Mouse (Mus musculus) urinary bladder, adult 2 months (tissue): ENCODE results near the gene Ccl28. TPM values are rescaled to one million over a fixed set of nuclear protein-coding genes. Genes with fewer than 3 reads are reported as not detected.

Experiments
- polyA plus RNA-seq: library from polyadenylated mRNA; depleted of rRNA; stranded (reverse); fragments of >200 nt; gene quantifications from 2 replicates; pipeline ENCODE4 v1.2.3, GENCODE M21; 2012; rRNA removed

Ccl28 gene
- polyA plus RNA-seq, 1 experiment, result 0.14 TPM

Other genes with a start within 250 kb of the Ccl28 start
- 43.5 and 48.6 TPM in 2 replicates for gene Paip1, start 195.2 kb upstream of the Ccl28 start, polyA plus RNA-seq
- 55.7 and 64.4 TPM in 2 replicates for gene 4833420G17Rik, start 161.1 kb upstream of the Ccl28 start, polyA plus RNA-seq
- 4.1 and 5.0 TPM in 2 replicates for gene Tmem267, start 135.8 kb upstream of the Ccl28 start, polyA plus RNA-seq
- gene 3110070M22Rik, start 135.4 kb upstream of the Ccl28 start, polyA plus RNA-seq, result 1.2 and 1.6 TPM in 2 replicates
- 58.2 and 74.9 TPM in 2 replicates for gene Hmgcs1, start 66.6 kb downstream of the Ccl28 start, polyA plus RNA-seq
- 0.41 and 0.83 TPM in 2 replicates for gene Nim1k, start 132.1 kb downstream of the Ccl28 start, polyA plus RNA-seq
- 18.1 and 20.0 TPM in 2 replicates for gene Zfp131, start 167.1 kb downstream of the Ccl28 start, polyA plus RNA-seq
- gene AF067063, start 206.4 kb downstream of the Ccl28 start, polyA plus RNA-seq, result not detected in 2 replicates
- gene D13Ertd608e, start 212.2 kb downstream of the Ccl28 start, polyA plus RNA-seq, result 0.15 and 0.22 TPM in 2 replicates